ENCODE assay signal across 8 mouse cellular contexts in genomic region chr5:118083060-118083638, GRCm38 (mm10). TPM values are rescaled to one million over a fixed set of nuclear protein-coding genes. Genes with fewer than 3 reads are reported as not detected.
DNase-seq lines count a peak whose midpoint lies in the region; ATAC-seq lines count a peak whose summit lies in the region.

No protein-coding gene starts in this region.

- no peaks in the 10 kb centered on the region for H3K36me3 ChIP-seq in hindbrain, embryonic 11.5 days (ENCODE audit: control insufficient read depth, insufficient read depth, low read length)
- H3K36me3 ChIP-seq in neural tube, embryonic 14.5 days (ENCODE audit: control insufficient read depth, insufficient read depth, low read length), result no peaks in the 10 kb centered on the region

- H3K9ac ChIP-seq in hindbrain, embryonic 11.5 days (ENCODE audit: low read depth, low read length), result no peak overlapping the region
- H3K9ac ChIP-seq in neural tube, embryonic 14.5 days (replicated peaks; ENCODE audit: low read depth, low read length), result no peak overlapping the region

- 67% methylated on average over 12 of the region's 12 CpGs for WGBS in hindbrain, embryonic 11.5 days
- WGBS in neural tube, embryonic 14.5 days, result 60% methylated on average over 12 of the region's 12 CpGs

- H3K27ac ChIP-seq in hindbrain, embryonic 11.5 days (ENCODE audit: low read depth, low read length), result 0 out of 2 replicates have a peak overlapping the region, but pooled peaks have one; percentile 27
- peak overlapping the region; percentile 44 for H3K27ac ChIP-seq in neural tube, embryonic 14.5 days (ENCODE audit: low read depth, low read length)

- H3K4me3 ChIP-seq in hindbrain, embryonic 11.5 days (ENCODE audit: low read depth, low read length), result no peak overlapping the region
- no peak overlapping the region for H3K4me3 ChIP-seq in neural tube, embryonic 14.5 days (ENCODE audit: low read depth, low read length)

- peak; percentile 29 for DNase-seq in cerebellum, adult 11 months
- peak; percentile 65 for DNase-seq in left cerebral cortex, postnatal 4 days
- DNase-seq in left cerebral cortex, adult 9 months (ENCODE audit: low spot score in 2 of 2), result no peak
- DNase-seq in hindbrain, embryonic 11.5 days (ENCODE audit: low spot score), result no peak
- no peak for DNase-seq in right cerebral cortex, adult 18-20 months

- H3K4me1 ChIP-seq in hindbrain, embryonic 11.5 days (replicated peaks; ENCODE audit: control insufficient read depth, insufficient read depth, low read length), result peaks cover 13% of the 10 kb centered on the region; the same call in 1 of the 2 replicates
- H3K4me1 ChIP-seq in neural tube, embryonic 14.5 days (ENCODE audit: control insufficient read depth, insufficient read depth, low read length), result peaks cover 62% of the 10 kb centered on the region

- intact Hi-C loops in left cerebral cortex, postnatal 4 days (cut with DNase I), result no loop called here

- H3K4me2 ChIP-seq in hindbrain, embryonic 11.5 days (replicated peaks; ENCODE audit: low read depth, low read length), result no peak overlapping the region
- no peak overlapping the region for H3K4me2 ChIP-seq in neural tube, embryonic 14.5 days (ENCODE audit: low read depth, low read length)

- no peak for ATAC-seq in cerebellum, adult (ENCODE audit: insufficient number of reproducible peaks, low FRiP score, low TSS enrichment)
- no peak for ATAC-seq in hindbrain, embryonic 11.5 days (ENCODE audit: low FRiP score)
- ATAC-seq in neural tube, embryonic 14.5 days (ENCODE audit: low read depth), result no peak
- ATAC-seq in megakaryocyte progenitor cell, adult 5-6 weeks (replicated peaks; ENCODE audit: poor library complexity), result no peak

- H3K9me3 ChIP-seq in hindbrain, embryonic 11.5 days (ENCODE audit: control insufficient read depth, low read length), result no peaks in the 10 kb centered on the region
- no peaks in the 10 kb centered on the region for H3K9me3 ChIP-seq in neural tube, embryonic 14.5 days (ENCODE audit: control insufficient read depth, low read length)

- no peaks in the 10 kb centered on the region for H3K27me3 ChIP-seq in hindbrain, embryonic 11.5 days (ENCODE audit: control insufficient read depth, insufficient read depth, low read length)
- no peaks in the 10 kb centered on the region for H3K27me3 ChIP-seq in neural tube, embryonic 14.5 days (ENCODE audit: control insufficient read depth, insufficient read depth, low read length)

RNA-seq across cellular contexts. Expression of gene Tesc, which starts 55.6 kb away (rescaled TPM):
- total RNA-seq in left cerebral cortex, postnatal 4 days (2021), result 1 to 10 TPM; 3.7 to 5.4 TPM
- 0.63 and 1.4 TPM in 2 replicates for polyA plus RNA-seq in hindbrain, embryonic 11.5 days (2014; fragmentation: Nextera tagmentation; extraction: Ambion mirVana)
- 2.2 and 2.5 TPM in 2 replicates for polyA plus RNA-seq in neural tube, embryonic 14.5 days (2014; fragmentation: Nextera tagmentation; extraction: Ambion mirVana)
- total RNA-seq in megakaryocyte progenitor cell, adult 5-6 weeks (2015), result 0.25 and 0.42 TPM in 2 replicates
- total RNA-seq in megakaryocyte progenitor cell, adult 5-6 weeks (2017), result not detected in 2 replicates

Comparison
In these comparisons a context has a peak if more than half of its experiments do, and no peak if none do; other contexts are left out.
1. DNase-seq: peak in cerebellum, adult 11 months (single experiment) and left cerebral cortex, postnatal 4 days (single experiment); none in left cerebral cortex, adult 9 months (0 of 2), hindbrain, embryonic 11.5 days (single experiment) and right cerebral cortex, adult 18-20 months (single experiment).